Mouse (Mus musculus) myocyte (in vitro differentiated cells): ENCODE measurements around the gene Serinc2. TPM values are rescaled to one million over a fixed set of nuclear protein-coding genes. Genes with fewer than 3 reads are reported as not detected.

ENCODE experiments used
- H3K27me3 ChIP-seq: one replicate; pipeline ENCODE4 v1.6.1; 2011; ENCODE audit not compliant: control insufficient read depth, insufficient read depth, insufficient read length
- H3K36me3 ChIP-seq: one replicate; pipeline ENCODE4 v1.6.1; 2011; ENCODE audit not compliant: control insufficient read depth, insufficient read depth
- H3K4me2 ChIP-seq: one replicate; pipeline ENCODE4 v1.6.1; 2011; ENCODE audit warnings: low read depth, control low read depth
- H3K4me3 ChIP-seq: one replicate; pipeline ENCODE4 v1.5.1; 2011; ENCODE audit warnings: mild to moderate bottlenecking, control low read depth, moderate library complexity
- H3K79me2 ChIP-seq: one replicate; pipeline ENCODE4 v1.6.1; 2011; ENCODE audit not compliant: control insufficient read depth, insufficient read depth
- H3ac ChIP-seq: one replicate; pipeline ENCODE4 v1.6.1; 2011; ENCODE audit not compliant: control insufficient read depth, insufficient read length
- CEBPB ChIP-seq: IDR thresholded peaks from 2 replicates; pipeline ENCODE4 v1.6.1; 2011; ENCODE audit warnings: mild to moderate bottlenecking, moderate library complexity; ENCODE audit not compliant: poor library complexity, insufficient read depth, severe bottlenecking
- E2F4 ChIP-seq: IDR thresholded peaks from one replicate; pipeline ENCODE4 v1.6.1; 2011; ENCODE audit warnings: mild to moderate bottlenecking, control low read depth, moderate library complexity; ENCODE audit not compliant: insufficient read depth
- MAX ChIP-seq: IDR thresholded peaks from one replicate; pipeline ENCODE4 v1.6.1; 2011; ENCODE audit warnings: low read depth, mild to moderate bottlenecking, control low read depth
- MYOD1 ChIP-seq, 3 experiments: IDR thresholded peaks; one replicate each; pipeline ENCODE4 v1.6.1; 2011; ENCODE audit warnings: control low read depth in 2 of 3, low read depth in 2 of 3, mild to moderate bottlenecking in 2 of 3, moderate library complexity in 1 of 3; ENCODE audit not compliant: insufficient read length in 2 of 3, control insufficient read depth in 1 of 3
- MYOG ChIP-seq, 3 experiments: IDR thresholded peaks; one replicate each; pipeline ENCODE4 v1.6.1; 2011; ENCODE audit warnings: control low read depth in 2 of 3, low read depth in 2 of 3, mild to moderate bottlenecking in 2 of 3; ENCODE audit not compliant: insufficient read length in 2 of 3, control insufficient read depth in 1 of 3, insufficient read depth in 1 of 3
- POLR2A ChIP-seq: IDR thresholded peaks from one replicate; pipeline ENCODE4 v1.6.1; 2011; ENCODE audit warnings: low read depth, mild to moderate bottlenecking, control low read depth, moderate library complexity; ENCODE audit not compliant: insufficient read length
- POLR2AphosphoS2 ChIP-seq: IDR thresholded peaks from one replicate; pipeline ENCODE4 v1.6.1; 2011; ENCODE audit warnings: low read depth, control low read depth; ENCODE audit not compliant: insufficient read length
- REST ChIP-seq: IDR thresholded peaks from one replicate; pipeline ENCODE4 v1.6.1; 2011; ENCODE audit warnings: mild to moderate bottlenecking, control low read depth, moderate library complexity; ENCODE audit not compliant: insufficient read depth, insufficient read length
- SRF ChIP-seq: IDR thresholded peaks from one replicate; pipeline ENCODE4 v1.6.1; 2011; ENCODE audit warnings: low read depth; ENCODE audit not compliant: control insufficient read depth, insufficient read length
- TCF12 ChIP-seq: IDR thresholded peaks from one replicate; pipeline ENCODE4 v1.6.1; 2011; ENCODE audit warnings: mild to moderate bottlenecking, control low read depth; ENCODE audit not compliant: poor library complexity, insufficient read depth, severe bottlenecking
- TCF3 ChIP-seq: IDR thresholded peaks from one replicate; pipeline ENCODE4 v1.6.1; 2011; ENCODE audit warnings: low read depth, control low read depth; ENCODE audit not compliant: insufficient read length
- USF1 ChIP-seq: IDR thresholded peaks from one replicate; pipeline ENCODE4 v1.6.1; 2011; ENCODE audit warnings: low read depth, mild to moderate bottlenecking, control low read depth, moderate library complexity
- polyA plus RNA-seq: library from polyadenylated mRNA; unstranded; fragments of >200 nt; fragmentation: generic; extraction: Trizol; gene quantifications from one replicate; pipeline ENCODE4 v1.2.1, GENCODE M21; 2012; ENCODE audit warnings: missing spikeins

Gene Serinc2
- polyA plus RNA-seq, 1 experiment: 120 TPM

DNA sequence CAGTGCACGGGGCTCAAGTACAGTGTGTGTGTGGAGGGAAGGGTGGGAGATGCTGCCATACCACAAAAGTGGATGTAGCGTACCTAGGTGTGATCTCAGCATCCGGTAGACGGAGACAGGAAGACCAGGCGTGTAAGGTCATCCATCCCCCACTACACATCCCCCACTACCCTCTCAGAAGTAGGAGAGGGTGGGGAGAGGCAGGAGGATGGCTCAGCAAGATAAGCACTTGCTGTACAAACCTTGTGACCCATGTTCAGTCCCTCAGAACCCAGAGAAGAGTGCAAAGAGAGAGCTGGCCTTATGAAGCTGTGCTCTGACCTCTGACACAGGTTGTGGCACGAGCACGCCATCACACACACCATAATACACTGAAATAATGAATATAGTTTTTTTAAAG lies 42.6 kb upstream of the Serinc2 start:
- Histone ChIP-seq H3K4me3 (no peak overlapping the region), H3K79me2 (no peaks in the 10 kb centered on the region), H3K36me3 (no peaks in the 10 kb centered on the region), H3K27me3 (no peaks in the 10 kb centered on the region), H3ac (no peak overlapping the region), H3K4me2 (no peak overlapping the region)
- TF ChIP-seq CEBPB: no peak
- TF ChIP-seq REST: no peak
- no peak for TF ChIP-seq TCF12
- TF ChIP-seq E2F4: no peak

DNA sequence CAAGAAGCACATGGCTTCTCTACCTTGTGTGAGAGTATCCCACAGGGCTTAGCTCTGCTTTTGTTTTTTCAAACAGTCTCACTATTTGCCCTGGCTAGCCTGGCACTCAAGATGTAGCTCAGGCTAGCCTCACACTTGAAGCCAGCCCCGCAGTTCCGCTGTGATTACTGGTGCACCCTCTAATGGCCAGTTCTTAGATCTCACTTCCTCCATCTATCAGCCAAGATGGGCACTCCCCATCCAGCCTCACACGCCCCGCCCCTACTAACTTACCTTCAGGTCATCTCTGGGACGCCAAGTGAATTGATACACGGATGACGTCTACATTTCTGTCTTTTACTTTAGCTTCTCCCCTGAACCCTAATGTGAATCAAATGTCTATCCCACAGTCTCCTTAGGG lies 40.6 kb upstream of the Serinc2 start:
- Histone ChIP-seq H3K4me3 (no peak overlapping the region), H3K79me2 (no peaks in the 10 kb centered on the region), H3K4me2 (no peak overlapping the region), H3ac (no peak overlapping the region), H3K36me3 (peaks cover 3% of the 10 kb centered on the region), H3K27me3 (no peaks in the 10 kb centered on the region)
- TF ChIP-seq POLR2AphosphoS2 (no peak), REST (no peak), MYOG (IDR thresholded peaks at IDR 0.05; ENCODE audit: control insufficient read depth in 1 of 3, insufficient read depth in 1 of 3, insufficient read length in 2 of 3, low read depth in 2 of 3) (no peak), MAX (no peak), TCF3 (no peak), POLR2A (no peak), CEBPB (no peak), TCF12 (no peak), SRF (no peak), USF1 (no peak), E2F4 (no peak), MYOD1 (IDR thresholded peaks at IDR 0.05; ENCODE audit: control insufficient read depth in 1 of 3, insufficient read length in 2 of 3, low read depth in 2 of 3) (no peak)

DNA sequence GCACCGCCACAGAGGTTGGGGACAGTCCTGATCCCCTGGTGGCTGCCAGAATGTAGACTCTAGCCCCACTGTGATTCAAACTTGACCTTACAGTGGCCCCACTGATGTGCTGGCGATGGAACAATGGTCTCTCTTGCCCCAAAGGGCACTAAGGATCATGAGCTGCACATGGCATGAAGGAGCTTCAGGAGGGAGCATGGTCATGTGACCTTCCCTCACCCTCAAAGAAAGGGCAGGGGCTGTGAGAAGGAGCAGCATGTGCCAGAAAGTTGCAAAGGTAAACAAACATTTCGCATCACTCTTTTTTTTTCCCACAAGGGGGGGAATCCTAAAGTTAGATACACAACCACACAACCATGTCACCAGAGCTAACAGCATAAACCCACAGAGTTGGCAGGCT lies 39.1 kb upstream of the Serinc2 start:
- no peak overlapping the region for H3K4me2 ChIP-seq
- no peak overlapping the region for H3ac ChIP-seq
- H3K36me3 ChIP-seq: peaks cover 3% of the 10 kb centered on the region
- no peak overlapping the region for H3K4me3 ChIP-seq
- no peaks in the 10 kb centered on the region for H3K27me3 ChIP-seq
- TF ChIP-seq MAX: no peak
- TF ChIP-seq TCF12: no peak
- TF ChIP-seq MYOG (IDR thresholded peaks at IDR 0.05; ENCODE audit: control insufficient read depth in 1 of 3, insufficient read depth in 1 of 3, insufficient read length in 2 of 3, low read depth in 2 of 3): no peak
- TF ChIP-seq E2F4: no peak
- no peak for TF ChIP-seq REST
- no peak for TF ChIP-seq POLR2AphosphoS2
- no peak for TF ChIP-seq USF1
- no peak for TF ChIP-seq CEBPB
- TF ChIP-seq MYOD1 (IDR thresholded peaks at IDR 0.05; ENCODE audit: control insufficient read depth in 1 of 3, insufficient read length in 2 of 3, low read depth in 2 of 3): no peak
- TF ChIP-seq POLR2A: no peak
- no peaks in the 10 kb centered on the region for H3K79me2 ChIP-seq

DNA sequence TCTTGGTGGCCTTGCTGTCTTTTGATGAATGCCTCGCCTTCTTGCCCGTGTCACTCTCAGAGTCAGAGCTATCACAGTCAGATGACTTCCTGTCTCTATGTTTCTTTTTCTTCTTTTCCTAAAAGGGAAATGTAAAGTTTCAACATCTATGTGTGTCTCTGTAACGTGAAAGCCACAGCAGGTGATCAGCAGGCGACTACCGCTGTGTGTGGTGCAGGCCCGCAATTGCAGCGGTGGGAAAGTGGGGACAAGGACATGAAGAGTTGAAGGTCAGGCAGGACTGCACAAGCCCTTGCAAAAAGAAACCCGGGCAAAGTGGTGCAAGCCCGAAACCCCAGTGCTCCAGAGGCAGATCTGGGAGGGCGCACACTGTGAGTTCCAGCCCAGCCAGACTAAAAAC lies 37.7 kb upstream of the Serinc2 start:
- Histone ChIP-seq H3K79me2 (no peaks in the 10 kb centered on the region), H3K36me3 (peaks cover 3% of the 10 kb centered on the region), H3K4me2 (no peak overlapping the region), H3K4me3 (no peak overlapping the region), H3ac (no peak overlapping the region), H3K27me3 (no peaks in the 10 kb centered on the region)
- TF ChIP-seq E2F4 (no peak), TCF12 (no peak), CEBPB (no peak), MYOG (IDR thresholded peaks at IDR 0.05; ENCODE audit: control insufficient read depth in 1 of 3, insufficient read depth in 1 of 3, insufficient read length in 2 of 3, low read depth in 2 of 3) (no peak), TCF3 (no peak), USF1 (no peak)

DNA sequence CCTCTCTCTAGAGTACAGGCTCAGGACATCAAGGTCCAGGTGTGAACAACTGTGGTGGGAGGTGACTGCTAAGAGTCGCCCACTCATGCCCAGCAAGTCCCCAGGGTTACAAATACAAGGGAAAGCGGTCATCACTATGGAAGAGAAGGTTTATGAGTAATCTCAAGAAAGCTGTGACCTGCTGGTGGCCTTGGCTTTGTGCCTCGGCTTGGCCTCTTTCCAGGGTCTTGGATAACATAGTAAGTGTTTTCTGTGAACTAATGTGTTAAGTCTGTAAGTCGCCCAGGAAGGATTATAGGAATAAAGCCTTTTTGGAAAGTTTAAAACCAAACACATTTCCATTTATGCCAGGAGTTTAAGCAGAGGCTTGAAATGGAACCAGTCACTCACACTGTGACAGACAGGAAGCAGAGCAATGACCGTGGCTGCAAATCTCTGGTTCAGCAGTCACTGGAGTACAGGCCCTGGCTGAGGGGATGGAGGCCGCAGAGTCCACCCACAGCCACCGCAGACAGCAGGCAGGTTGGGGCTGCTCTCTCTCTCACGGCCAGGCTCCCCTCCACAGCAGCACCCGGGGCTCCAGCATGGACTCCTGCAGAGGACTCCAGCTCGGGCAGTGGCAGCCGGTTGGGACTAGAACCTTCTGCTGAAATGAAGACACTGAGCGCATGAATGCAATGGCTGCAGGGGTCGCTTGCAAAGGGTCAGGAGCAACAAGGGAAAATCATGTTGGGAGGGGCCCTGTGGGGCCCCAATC lies 36.9 kb upstream of the Serinc2 start:
- no peaks in the 10 kb centered on the region for H3K27me3 ChIP-seq
- TF ChIP-seq E2F4 (no peak), REST (no peak), TCF3 (no peak), CEBPB (no peak), POLR2AphosphoS2 (no peak), POLR2A (no peak), USF1 (no peak), MAX (no peak), TCF12 (no peak)
- no peak overlapping the region for H3K4me3 ChIP-seq
- peaks cover 3% of the 10 kb centered on the region for H3K36me3 ChIP-seq
- H3K79me2 ChIP-seq: no peaks in the 10 kb centered on the region
- no peak overlapping the region for H3K4me2 ChIP-seq
- no peak overlapping the region for H3ac ChIP-seq
